Mouse (Mus musculus) MEL (cell line): ENCODE measurements around the gene Hcfc2. TPM values are rescaled to one million over a fixed set of nuclear protein-coding genes. Genes with fewer than 3 reads are reported as not detected.

Experiments
- DNase-seq: peaks from one replicate; pipeline ENCODE4 v3.0.0; 2011; ENCODE audit warnings: low read depth, low spot score
- H3K27ac ChIP-seq: 2 replicates; pipeline ENCODE4 v1.5.1; 2012; ENCODE audit warnings: low read depth, mild to moderate bottlenecking, control low read depth, low read length, moderate library complexity; ENCODE audit not compliant: control insufficient read depth
- H3K27me3 ChIP-seq, 2 experiments: fragments of 150-350 bp in 1 of 2; sonication (generic) in 1 of 2; 2 replicates each; pipeline ENCODE4 v1.6.1; 2012; ENCODE audit warnings: low read length in 2 of 2, mild to moderate bottlenecking in 2 of 2, improper control_type of control experiment in 1 of 2, moderate library complexity in 1 of 2; ENCODE audit not compliant: insufficient read depth in 2 of 2, control insufficient read depth in 1 of 2
- H3K36me3 ChIP-seq, 2 experiments: 2 replicates each; pipeline ENCODE4 v1.6.1; 2012 to 2014; ENCODE audit warnings: low read length in 2 of 2, improper control_type of control experiment in 1 of 2, inconsistent platforms in 1 of 2, mild to moderate bottlenecking in 1 of 2; ENCODE audit not compliant: insufficient read depth in 2 of 2, control insufficient read depth in 1 of 2
- H3K4me1 ChIP-seq, 2 experiments: fragments of 150-350 bp in 1 of 2; sonication (generic) in 1 of 2; 2 replicates each; pipeline ENCODE4 v1.6.1; 2012; ENCODE audit warnings: low read length in 2 of 2, improper control_type of control experiment in 1 of 2, mild to moderate bottlenecking in 1 of 2; ENCODE audit not compliant: insufficient read depth in 2 of 2, control insufficient read depth in 1 of 2
- H3K4me3 ChIP-seq, 2 experiments: fragments of 150-350 bp in 1 of 2; sonication (generic) in 1 of 2; 2 replicates each; pipeline ENCODE4 v1.5.1; 2012; ENCODE audit warnings: low read depth in 2 of 2, low read length in 2 of 2, mild to moderate bottlenecking in 2 of 2, moderate library complexity in 2 of 2, control low read depth in 1 of 2, improper control_type of control experiment in 1 of 2; ENCODE audit not compliant: control insufficient read depth in 1 of 2, insufficient read depth in 1 of 2
- H3K79me2 ChIP-seq: 2 replicates; pipeline ENCODE4 v1.6.1; 2012; ENCODE audit warnings: mild to moderate bottlenecking, low read length, moderate library complexity; ENCODE audit not compliant: control insufficient read depth, poor library complexity, insufficient read depth
- H3K9ac ChIP-seq: 2 replicates; pipeline ENCODE4 v1.6.1; 2012; ENCODE audit warnings: low read depth, mild to moderate bottlenecking, control low read depth, low read length, moderate library complexity; ENCODE audit not compliant: control insufficient read depth, poor library complexity, severe bottlenecking
- H3K9me3 ChIP-seq: fragments of 150-350 bp; sonication (generic); replicated peaks from 2 replicates; pipeline ENCODE4 v1.6.1; 2012; ENCODE audit warnings: mild to moderate bottlenecking, low read length, improper control_type of control experiment, moderate library complexity; ENCODE audit not compliant: insufficient read depth
- CHD1 ChIP-seq: IDR thresholded peaks from 2 replicates; pipeline ENCODE4 v1.6.1; 2012; ENCODE audit warnings: low read depth, mild to moderate bottlenecking, inconsistent platforms, low read length, improper control_type of control experiment
- CHD2 ChIP-seq: IDR thresholded peaks from 2 replicates; pipeline ENCODE4 v1.6.1; 2011; ENCODE audit warnings: low read length, improper control_type of control experiment
- E2F4 ChIP-seq: IDR thresholded peaks from 2 replicates; pipeline ENCODE4 v1.6.1; 2011; ENCODE audit warnings: low read depth, low read length, improper control_type of control experiment, borderline replicate concordance
- ELF1 ChIP-seq: IDR thresholded peaks from 2 replicates; pipeline ENCODE4 v1.6.1; 2014; ENCODE audit warnings: low read depth, mild to moderate bottlenecking, inconsistent platforms, low read length, improper control_type of control experiment, moderate library complexity
- ETS1 ChIP-seq: IDR thresholded peaks from 2 replicates; pipeline ENCODE4 v1.6.1; 2012; ENCODE audit warnings: low read depth, mild to moderate bottlenecking, inconsistent platforms, low read length, improper control_type of control experiment, moderate library complexity
- GABPA ChIP-seq: IDR thresholded peaks from 2 replicates; pipeline ENCODE4 v1.6.1; 2012; ENCODE audit warnings: low read depth, mild to moderate bottlenecking, inconsistent platforms, low read length, improper control_type of control experiment, moderate library complexity
- GATA1 ChIP-seq: IDR thresholded peaks from 2 replicates; pipeline ENCODE4 v1.6.1; 2011; ENCODE audit warnings: low read depth, low read length, improper control_type of control experiment
- HCFC1 ChIP-seq: IDR thresholded peaks from 2 replicates; pipeline ENCODE4 v1.6.1; 2012; ENCODE audit warnings: low read depth, mild to moderate bottlenecking, inconsistent platforms, low read length, improper control_type of control experiment, moderate library complexity
- JUND ChIP-seq: IDR thresholded peaks from 2 replicates; pipeline ENCODE4 v1.6.1; 2011; ENCODE audit warnings: low read depth, mild to moderate bottlenecking, improper control_type of control experiment, low read length
- KAT2A ChIP-seq: conservative IDR thresholded peaks from 2 replicates; pipeline ENCODE4 v1.6.1; 2012; ENCODE audit warnings: low read depth, low read length, improper control_type of control experiment, inconsistent platforms
- MAFK ChIP-seq: IDR thresholded peaks from 2 replicates; pipeline ENCODE4 v1.6.1; 2011; ENCODE audit warnings: low read depth, mild to moderate bottlenecking, low read length, improper control_type of control experiment, borderline replicate concordance
- MAX ChIP-seq: IDR thresholded peaks from 2 replicates; pipeline ENCODE4 v1.6.1; 2011; ENCODE audit warnings: low read length, improper control_type of control experiment
- MAZ ChIP-seq: IDR thresholded peaks from 2 replicates; pipeline ENCODE4 v1.6.1; 2012; ENCODE audit warnings: low read depth, mild to moderate bottlenecking, inconsistent platforms, low read length, improper control_type of control experiment
- MEF2A ChIP-seq: IDR thresholded peaks from 2 replicates; pipeline ENCODE4 v1.6.1; 2014; ENCODE audit warnings: low read depth, mild to moderate bottlenecking, inconsistent platforms, low read length, improper control_type of control experiment; ENCODE audit not compliant: poor library complexity, insufficient replicate concordance, severe bottlenecking; ENCODE audit errors: extremely low read depth
- MXI1 ChIP-seq: IDR thresholded peaks from 2 replicates; pipeline ENCODE4 v1.6.1; 2011; ENCODE audit warnings: mild to moderate bottlenecking, low read depth, low read length, improper control_type of control experiment
- MYB ChIP-seq: IDR thresholded peaks from 2 replicates; pipeline ENCODE4 v1.6.1; 2011; ENCODE audit warnings: mild to moderate bottlenecking, low read depth, low read length, improper control_type of control experiment
- MYC ChIP-seq: IDR thresholded peaks from 2 replicates; pipeline ENCODE4 v1.6.1; 2011; ENCODE audit warnings: low read depth, mild to moderate bottlenecking, low read length, improper control_type of control experiment, moderate library complexity
- NELFE ChIP-seq: IDR thresholded peaks from 2 replicates; pipeline ENCODE4 v1.6.1; 2011; ENCODE audit warnings: low read depth, low read length, improper control_type of control experiment
- NRF1 ChIP-seq: IDR thresholded peaks from 2 replicates; pipeline ENCODE4 v1.6.1; 2014; ENCODE audit warnings: low read depth, mild to moderate bottlenecking, inconsistent platforms, low read length, improper control_type of control experiment, moderate library complexity; ENCODE audit not compliant: poor library complexity, insufficient read depth, severe bottlenecking
- POLR2A ChIP-seq, 2 experiments: IDR thresholded peaks; 2 replicates each; pipeline ENCODE4 v1.6.1; 2011 to 2012; ENCODE audit warnings: low read length in 2 of 2, mild to moderate bottlenecking in 2 of 2, control low read depth in 1 of 2, improper control_type of control experiment in 1 of 2, low read depth in 1 of 2, moderate library complexity in 1 of 2; ENCODE audit not compliant: control insufficient read depth in 1 of 2, insufficient read depth in 1 of 2, poor library complexity in 1 of 2
- POLR2AphosphoS2 ChIP-seq: IDR thresholded peaks from 2 replicates; pipeline ENCODE4 v1.6.1; 2011; ENCODE audit warnings: low read length, improper control_type of control experiment
- POLR2AphosphoS5 ChIP-seq: IDR thresholded peaks from 2 replicates; pipeline ENCODE4 v1.6.1; 2012; ENCODE audit warnings: low read depth, borderline replicate concordance, mild to moderate bottlenecking, inconsistent platforms, low read length, moderate library complexity, mixed read lengths
- RAD21 ChIP-seq: IDR thresholded peaks from 2 replicates; pipeline ENCODE4 v1.6.1; 2011; ENCODE audit warnings: mild to moderate bottlenecking, low read depth, low read length, improper control_type of control experiment
- RCOR1 ChIP-seq: IDR thresholded peaks from 2 replicates; pipeline ENCODE4 v1.6.1; 2012; ENCODE audit warnings: low read depth, mild to moderate bottlenecking, inconsistent platforms, low read length, improper control_type of control experiment
- SIN3A ChIP-seq: IDR thresholded peaks from 2 replicates; pipeline ENCODE4 v1.6.1; 2012; ENCODE audit warnings: low read length, improper control_type of control experiment, inconsistent platforms
- SMC3 ChIP-seq: IDR thresholded peaks from 2 replicates; pipeline ENCODE4 v1.6.1; 2011; ENCODE audit warnings: low read depth, low read length, improper control_type of control experiment
- TAL1 ChIP-seq: IDR thresholded peaks from 2 replicates; pipeline ENCODE4 v1.6.1; 2012; ENCODE audit warnings: mild to moderate bottlenecking, inconsistent platforms, low read length, moderate library complexity, mixed read lengths
- TBP ChIP-seq: IDR thresholded peaks from 2 replicates; pipeline ENCODE4 v1.8.0; 2011; ENCODE audit warnings: low read depth, low read length, improper control_type of control experiment
- TCF12 ChIP-seq: IDR thresholded peaks from 2 replicates; pipeline ENCODE4 v1.6.1; 2014; ENCODE audit warnings: low read depth, mild to moderate bottlenecking, inconsistent platforms, low read length, improper control_type of control experiment, moderate library complexity
- UBTF ChIP-seq: IDR thresholded peaks from 2 replicates; pipeline ENCODE4 v1.6.1; 2012; ENCODE audit warnings: low read depth, mild to moderate bottlenecking, inconsistent platforms, low read length, improper control_type of control experiment, moderate library complexity, borderline replicate concordance; ENCODE audit not compliant: insufficient read depth
- USF2 ChIP-seq, 2 experiments: IDR thresholded peaks; 2 replicates each; pipeline ENCODE4 v1.6.1; 2011 to 2012; ENCODE audit warnings: improper control_type of control experiment in 2 of 2, low read length in 2 of 2, borderline replicate concordance in 1 of 2, inconsistent platforms in 1 of 2, low read depth in 1 of 2, mild to moderate bottlenecking in 1 of 2; ENCODE audit not compliant: insufficient read depth in 1 of 2
- ZC3H11A ChIP-seq: IDR thresholded peaks from 2 replicates; pipeline ENCODE4 v1.6.1; 2012; ENCODE audit warnings: low read depth, mild to moderate bottlenecking, inconsistent platforms, low read length, improper control_type of control experiment
- ZKSCAN1 ChIP-seq: IDR thresholded peaks from 2 replicates; pipeline ENCODE4 v1.6.1; 2012; ENCODE audit warnings: low read depth, mild to moderate bottlenecking, inconsistent platforms, low read length, improper control_type of control experiment, moderate library complexity
- ZMIZ1 ChIP-seq: IDR thresholded peaks from 2 replicates; pipeline ENCODE4 v1.6.1; 2012; ENCODE audit warnings: low read depth, mild to moderate bottlenecking, inconsistent platforms, low read length, improper control_type of control experiment, moderate library complexity
- ZNF384 ChIP-seq: IDR thresholded peaks from 2 replicates; pipeline ENCODE4 v1.6.1; 2012; ENCODE audit warnings: low read depth, mild to moderate bottlenecking, inconsistent platforms, low read length, improper control_type of control experiment
- polyA plus RNA-seq, 2 experiments: library from polyadenylated mRNA; stranded (reverse) in 1 of 2; unstranded in 1 of 2; fragments of >175 nt in 1 of 2; fragments of >200 nt in 1 of 2; gene quantifications; 2 replicates each; pipeline versions ENCODE4 v1.2.1 to v1.2.4; 2012; ENCODE audit warnings: low replicate concordance in 2 of 2, low read depth in 1 of 2; ENCODE audit not compliant: insufficient read length in 2 of 2, insufficient read depth in 1 of 2, missing spikeins in 1 of 2
- total RNA-seq: library from RNA; depleted of rRNA; stranded (reverse); fragments of 300-350 nt; gene quantifications from 2 replicates; pipeline ENCODE4 v1.2.3, GENCODE M21; 2012

Hcfc2 gene
- total and polyA plus RNA-seq, 3 experiments, result 20.9 to 21.0 TPM; not detected in 1

- H3K9ac ChIP-seq, result peak within 1 kb of the TSS; percentile 83
- peak within 1 kb of the TSS; percentile 66 to 95 for H3K4me3 ChIP-seq
- H3K79me2 ChIP-seq, result peaks cover 24% of the 10 kb centered on the region
- H3K4me1 ChIP-seq, result peaks cover 2 to 30% of the 10 kb centered on the region in 2 experiments; a peak in 3 of 4 replicates
- H3K36me3 ChIP-seq, result peaks cover 3 to 32% of the 10 kb centered on the region in 2 experiments; a peak in 3 of 4 replicates
- H3K9me3 ChIP-seq, result no peaks in the 10 kb centered on the region
- H3K27me3 ChIP-seq, result no peaks in the 10 kb centered on the region
- DNase-seq, result peak; percentile 97
- peak within 1 kb of the TSS; percentile 83 for H3K27ac ChIP-seq
- TF ChIP-seq ZMIZ1, result peak; percentile 71; the same call in 1 of the 2 replicates
- no peak for TF ChIP-seq KAT2A
- peak; percentile 85 for TF ChIP-seq TBP
- TF ChIP-seq SIN3A, result no peak; the same call in 1 of the 2 replicates
- no peak for TF ChIP-seq USF2 (IDR thresholded peaks at IDR 0.05; ENCODE audit: borderline replicate concordance in 1 of 2, insufficient read depth in 1 of 2, low read depth in 1 of 2, low read length in 2 of 2)
- TF ChIP-seq CHD1, result no peak
- TF ChIP-seq MYC, result peak; percentile 43; the same call in 1 of the 2 replicates
- TF ChIP-seq POLR2A (IDR thresholded peaks at IDR 0.05; ENCODE audit: control insufficient read depth in 1 of 2, insufficient read depth in 1 of 2, low read depth in 1 of 2, low read length in 2 of 2, poor library complexity in 1 of 2), result peak; percentile 71 to 97; a peak in 3 of 4 replicates
- no peak for TF ChIP-seq SMC3
- no peak for TF ChIP-seq MAFK
- peak; percentile 19; the same call in 1 of the 2 replicates for TF ChIP-seq TCF12
- TF ChIP-seq NRF1, result no peak
- no peak for TF ChIP-seq MYB
- TF ChIP-seq GATA1, result no peak
- no peak for TF ChIP-seq RCOR1
- TF ChIP-seq ETS1, result no peak
- no peak for TF ChIP-seq MEF2A
- no peak for TF ChIP-seq POLR2AphosphoS5
- TF ChIP-seq MAX, result peak; percentile 17; the same call in 1 of the 2 replicates
- peak; percentile 91 for TF ChIP-seq POLR2AphosphoS2
- peak; percentile 88 for TF ChIP-seq NELFE
- TF ChIP-seq ELF1, result 0 out of 2 replicates have a peak, but pooled peaks have one; percentile 47
- TF ChIP-seq JUND, result peak; percentile 83; the same call in 1 of the 2 replicates
- TF ChIP-seq MAZ, result peak; percentile 73; the same call in 1 of the 2 replicates
- TF ChIP-seq RAD21, result no peak
- no peak for TF ChIP-seq ZKSCAN1
- TF ChIP-seq GABPA, result no peak
- TF ChIP-seq ZC3H11A, result no peak
- TF ChIP-seq TAL1, result no peak
- TF ChIP-seq CHD2, result no peak
- TF ChIP-seq HCFC1, result peak; percentile 59; the same call in 1 of the 2 replicates
- no peak for TF ChIP-seq MXI1
- TF ChIP-seq ZNF384, result no peak
- TF ChIP-seq UBTF, result no peak
- peak; percentile 59; the same call in 1 of the 2 replicates for TF ChIP-seq E2F4
These were observed 68.1 kb downstream of the Hcfc2 start, which contains the start of gene Nfyb for GRCm38 (mm10) chr10:82763840-82764631. Nfyb (minus strand) TSS chr10:82764144.
